In the genomic region with DNA sequence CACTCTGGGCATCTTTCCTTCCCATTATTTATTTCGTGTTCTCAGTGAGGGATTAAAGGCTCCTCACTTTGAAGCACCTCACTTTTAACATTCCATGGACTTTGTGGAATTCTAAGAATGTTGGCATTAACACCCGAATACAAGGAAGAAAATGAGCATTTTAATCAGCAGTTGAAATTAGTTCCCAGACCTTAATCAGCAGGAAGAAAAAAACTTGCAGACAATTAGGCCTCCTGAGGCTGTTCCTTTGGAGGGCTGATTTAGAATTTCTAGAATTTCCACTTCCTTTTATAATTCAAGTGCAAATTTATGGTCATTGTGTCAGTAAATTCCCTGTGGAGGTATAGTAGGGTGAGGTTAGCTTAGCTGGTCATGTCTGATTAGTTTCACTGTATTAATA, we compare ENCODE assay signal across 23 mouse cellular contexts.
A peak's percentile ranks its signal among the peaks of the same experiment; 100 is the strongest.
DNase-seq lines count a peak whose midpoint lies in the region; ATAC-seq and TF ChIP-seq lines count a peak whose summit lies in the region.
"Had no signal": no experiment of that assay in that cellular context is flagged by ENCODE, and none has a peak within 500 bp of the region (broad histone marks: within the 10 kb centered on the region; RNA-seq: fewer than 3 reads in every experiment).

No protein-coding gene starts in this region.

- no peak for TF ChIP-seq POLR2A in brain, embryonic 14.5 days (IDR thresholded peaks at IDR 0.05; ENCODE audit: borderline replicate concordance, extremely low read depth, insufficient read depth, insufficient read length, poor library complexity, severe bottlenecking)

- H3K4me2 ChIP-seq in forebrain, embryonic 16.5 days (ENCODE audit: low read length) = no peak overlapping the region
- H3K4me2 ChIP-seq in forebrain, postnatal 0 days (ENCODE audit: low read depth) = no peak overlapping the region
- H3K4me2 ChIP-seq: forebrain, embryonic 12.5 days; heart, embryonic 11.5 days; hindbrain, embryonic 12.5 days; hindbrain, embryonic 15.5 days; kidney, embryonic 15.5 days had no signal

- H3K36me3 ChIP-seq in forebrain, embryonic 16.5 days (ENCODE audit: control insufficient read depth, insufficient read depth) = no peaks in the 10 kb centered on the region
- no peaks in the 10 kb centered on the region for H3K36me3 ChIP-seq in forebrain, postnatal 0 days (ENCODE audit: insufficient read depth)
- H3K36me3 ChIP-seq in ES-E14 (ENCODE audit: control insufficient read depth, insufficient read depth, low read length, poor library complexity, severe bottlenecking) = no peaks in the 10 kb centered on the region
- H3K36me3 ChIP-seq in heart, embryonic 10.5 days = no peaks in the 10 kb centered on the region
- H3K36me3 ChIP-seq: forebrain, embryonic 12.5 days; G1E; hindbrain, embryonic 12.5 days; hindbrain, embryonic 15.5 days; kidney, embryonic 15.5 days had no signal

- no peaks in the 10 kb centered on the region for H3K9me3 ChIP-seq in forebrain, embryonic 16.5 days (ENCODE audit: control insufficient read depth, low read length)
- H3K9me3 ChIP-seq in forebrain, postnatal 0 days (ENCODE audit: low read length) = no peaks in the 10 kb centered on the region
- H3K9me3 ChIP-seq in ES-E14 (ENCODE audit: control insufficient read depth, insufficient read depth, low read depth, low read length) = no peaks in the 10 kb centered on the region
- no peaks in the 10 kb centered on the region for H3K9me3 ChIP-seq in heart, embryonic 10.5 days
- H3K9me3 ChIP-seq: forebrain, embryonic 12.5 days; G1E; hindbrain, embryonic 12.5 days; hindbrain, embryonic 15.5 days; kidney, embryonic 15.5 days had no signal

- TF ChIP-seq CTCF in forebrain, postnatal 0 days (IDR thresholded peaks at IDR 0.05; ENCODE audit: low read depth) = no peak
- no peak for TF ChIP-seq CTCF in Patski (IDR thresholded peaks at IDR 0.05)
- no peak for TF ChIP-seq CTCF in brain, embryonic 14.5 days (IDR thresholded peaks at IDR 0.05; ENCODE audit: borderline replicate concordance, extremely low read depth, insufficient read depth, insufficient read length)

- no peaks in the 10 kb centered on the region for H3K4me1 ChIP-seq in forebrain, embryonic 16.5 days (replicated peaks; ENCODE audit: control insufficient read depth, insufficient read depth, low read length)
- no peaks in the 10 kb centered on the region for H3K4me1 ChIP-seq in forebrain, postnatal 0 days (ENCODE audit: insufficient read depth)
- H3K4me1 ChIP-seq in ES-E14 (ENCODE audit: control insufficient read depth in 2 of 2, insufficient read depth in 2 of 2, low read length in 2 of 2, poor library complexity in 1 of 2) = no peaks in the 10 kb centered on the region
- H3K4me1 ChIP-seq in heart, embryonic 10.5 days = no peaks in the 10 kb centered on the region
- H3K4me1 ChIP-seq: forebrain, embryonic 12.5 days; hindbrain, embryonic 12.5 days; hindbrain, embryonic 15.5 days; kidney, embryonic 15.5 days had no signal

- in situ Hi-C loops in ES-E14 (cut with MboI; ENCODE audit: low sequenced_read_pairs in 2 of 2, unreplicated experiment in 2 of 2) (no loop called here), Patski (cut with MboI; ENCODE audit: low pct_unique_long_range_greater_than_20kb) (no loop called here)

- POLR2A ChIA-PET in Patski (lab: Charles Lee) = interaction anchor here (0.5 kb wide), 1 partner anchor 94 kb away, joined by 3 read pairs; no protein-coding TSS in a partner anchor

- no peak overlapping the region for H3K4me3 ChIP-seq in forebrain, embryonic 16.5 days (replicated peaks; ENCODE audit: low read length)
- no peak overlapping the region for H3K4me3 ChIP-seq in forebrain, postnatal 0 days (ENCODE audit: low read depth, low read length)
- H3K4me3 ChIP-seq in ES-E14 (ENCODE audit: insufficient read depth in 1 of 2, low read depth in 1 of 2, low read length in 2 of 2, poor library complexity in 1 of 2, severe bottlenecking in 1 of 2) = no peak overlapping the region
- no peak overlapping the region for H3K4me3 ChIP-seq in heart, embryonic 10.5 days
- H3K4me3 ChIP-seq: forebrain, embryonic 12.5 days; heart, adult 2 months; hindbrain, embryonic 12.5 days; hindbrain, embryonic 15.5 days; kidney, embryonic 15.5 days had no signal

- 6% methylated on average over 2 of the region's 2 CpGs for WGBS in forebrain, embryonic 16.5 days
- 7% methylated on average over 2 of the region's 2 CpGs for WGBS in forebrain, postnatal 0 days
- 40% methylated on average over 2 of the region's 2 CpGs for WGBS in heart, embryonic 10.5 days

- no peak overlapping the region for H3K27ac ChIP-seq in forebrain, embryonic 16.5 days (ENCODE audit: low read length)
- H3K27ac ChIP-seq in forebrain, postnatal 0 days (ENCODE audit: low read depth, low read length) = no peak overlapping the region
- no peak overlapping the region for H3K27ac ChIP-seq in ES-E14 (ENCODE audit: insufficient read depth, low read depth, low read length, poor library complexity, severe bottlenecking)
- H3K27ac ChIP-seq in heart, embryonic 10.5 days = no peak overlapping the region
- H3K27ac ChIP-seq: forebrain, embryonic 12.5 days; heart, adult 2 months; hindbrain, embryonic 12.5 days; hindbrain, embryonic 15.5 days; kidney, embryonic 15.5 days had no signal

- no peak overlapping the region for H3K9ac ChIP-seq in forebrain, embryonic 16.5 days (replicated peaks; ENCODE audit: low read depth, low read length)
- no peak overlapping the region for H3K9ac ChIP-seq in forebrain, postnatal 0 days
- H3K9ac ChIP-seq in ES-E14 (ENCODE audit: insufficient read depth, low read depth, low read length, poor library complexity, severe bottlenecking) = no peak overlapping the region
- H3K9ac ChIP-seq: forebrain, embryonic 12.5 days; hindbrain, embryonic 12.5 days; hindbrain, embryonic 15.5 days; kidney, embryonic 15.5 days had no signal

- ATAC-seq in forebrain, embryonic 16.5 days = peak; percentile 33; the same call in 1 of the 2 replicates
- ATAC-seq in forebrain, postnatal 0 days = no peak
- peak; percentile 26 for ATAC-seq in Patski
- ATAC-seq: CD4-positive, CD25-positive, alpha-beta regulatory T cell, adult 4 months; intestine, postnatal 0 days had no signal

- H3K27me3 ChIP-seq in forebrain, embryonic 16.5 days (replicated peaks; ENCODE audit: control insufficient read depth, insufficient read depth, low read length) = no peaks in the 10 kb centered on the region
- H3K27me3 ChIP-seq in forebrain, postnatal 0 days (ENCODE audit: insufficient read depth, low read length) = no peaks in the 10 kb centered on the region
- no peaks in the 10 kb centered on the region for H3K27me3 ChIP-seq in Patski
- no peaks in the 10 kb centered on the region for H3K27me3 ChIP-seq in heart, embryonic 10.5 days (ENCODE audit: insufficient read depth, poor library complexity, severe bottlenecking)
- H3K27me3 ChIP-seq: forebrain, embryonic 12.5 days; hindbrain, embryonic 12.5 days; hindbrain, embryonic 15.5 days; kidney, embryonic 15.5 days had no signal

- CTCF ChIA-PET in Patski (lab: Charles Lee) = no interaction called here

- no peak for DNase-seq in forebrain, postnatal 0 days
- DNase-seq in ES-E14 (ENCODE audit: low read depth, low spot score) (peak; percentile 2), Patski (ENCODE audit: low read depth, low spot score) (no peak)
- peak; percentile 15 for DNase-seq in brain, embryonic 14.5 days (ENCODE audit: low read depth)
- no peak for DNase-seq in heart, embryonic 10.5 days (ENCODE audit: low spot score)
- DNase-seq in adrenal gland, adult (ENCODE audit: inconsistent age in 2 of 2, low spot score in 1 of 2) = no peak
- DNase-seq: adrenal gland, adult 8-10 months; adrenal gland, postnatal 25 days; cerebellum, adult 18-20 months; cerebellum, adult 9-10 months; cerebellum, postnatal 14 days; gastrocnemius, postnatal 36 days; heart, adult 2 months; kidney, adult 8-10 months had no signal

TF ChIP-seq in ES-E14, 5 proteins besides CTCF, POLR2A, EP300 and RAD21:
- TF ChIP-seq MAFK (IDR thresholded peaks at IDR 0.05; ENCODE audit: insufficient read depth, low read depth, low read length) (no peak), ZNF384 (IDR thresholded peaks at IDR 0.05; ENCODE audit: low read depth, low read length) (no peak), HCFC1 (IDR thresholded peaks at IDR 0.05; ENCODE audit: borderline replicate concordance, insufficient read depth, low read length) (no peak), CHD2 (IDR thresholded peaks at IDR 0.05; ENCODE audit: low read depth, low read length) (no peak), ZC3H11A (IDR thresholded peaks at IDR 0.05; ENCODE audit: borderline replicate concordance, low read depth, low read length) (no peak)

Comparison
In these comparisons a context has a peak if more than half of its experiments do, and no peak if none do; other contexts are left out.
1. DNase-seq: peak in ES-E14 (single experiment) and brain, embryonic 14.5 days (single experiment); none in forebrain, postnatal 0 days (single experiment), Patski (single experiment), heart, embryonic 10.5 days (single experiment) and adrenal gland, adult (0 of 2).